10 mouse cellular contexts compared by ENCODE assay signal in the genomic region with DNA sequence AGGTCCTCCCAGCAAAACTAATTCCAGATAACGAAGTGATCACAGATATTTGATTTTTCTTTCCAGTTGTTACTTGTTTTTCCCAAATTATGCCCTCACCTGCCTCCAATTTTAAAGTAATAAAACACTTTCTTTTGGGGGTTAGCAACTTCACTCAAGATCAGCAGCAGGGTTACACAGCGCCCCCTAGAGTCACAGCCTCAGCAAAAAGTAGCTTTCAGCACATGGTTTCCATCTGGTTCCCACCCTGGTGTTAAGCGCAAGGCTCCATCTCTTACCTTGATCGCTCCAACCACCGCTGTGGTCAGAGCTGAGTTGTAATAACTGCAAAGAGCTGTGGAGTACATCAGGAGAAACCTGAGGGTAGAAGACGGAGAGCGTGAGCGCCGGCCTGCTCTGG. TPM values are rescaled to one million over a fixed set of nuclear protein-coding genes. Genes with fewer than 3 reads are reported as not detected.
DNase-seq lines count a peak whose midpoint lies in the region; TF ChIP-seq lines count a peak whose summit lies in the region.
"Had no signal": no experiment of that assay in that cellular context is flagged by ENCODE, and none has a peak within 500 bp of the region (broad histone marks: within the 10 kb centered on the region; RNA-seq: fewer than 3 reads in every experiment).

No protein-coding gene starts in this region.

- H3K4me1 ChIP-seq in MEL (ENCODE audit: control insufficient read depth in 1 of 2, insufficient read depth in 2 of 2, low read length in 2 of 2) = no peaks in the 10 kb centered on the region
- H3K4me1 ChIP-seq: heart, embryonic 13.5 days had no signal

- no peak for TF ChIP-seq POLR2A in MEL (IDR thresholded peaks at IDR 0.05; ENCODE audit: control insufficient read depth in 1 of 2, insufficient read depth in 1 of 2, low read depth in 1 of 2, low read length in 2 of 2, poor library complexity in 1 of 2)

- TF ChIP-seq EP300 in MEL (IDR thresholded peaks at IDR 0.05; ENCODE audit: low read depth in 1 of 2, low read length in 2 of 2) = no peak

- H3K27me3 ChIP-seq in MEL (ENCODE audit: control insufficient read depth in 1 of 2, insufficient read depth in 2 of 2, low read length in 2 of 2) = no peaks in the 10 kb centered on the region
- H3K27me3 ChIP-seq: heart, embryonic 13.5 days had no signal

- TF ChIP-seq CTCF in MEL (IDR thresholded peaks at IDR 0.05 in 2 of 3, conservative IDR thresholded peaks at IDR 0.05 in 1 of 3; ENCODE audit: control insufficient read depth in 1 of 3, insufficient read depth in 1 of 3, low read depth in 2 of 3, low read length in 3 of 3, poor library complexity in 1 of 3, severe bottlenecking in 1 of 3) = peak; percentile 71 to 79 (median 73); a peak in 5 of 6 replicates

- no peaks in the 10 kb centered on the region for H3K9me3 ChIP-seq in MEL (replicated peaks; ENCODE audit: insufficient read depth, low read length)
- H3K9me3 ChIP-seq: heart, embryonic 13.5 days had no signal

- peak; percentile 58 for DNase-seq in adrenal gland, postnatal 14 days
- DNase-seq in adrenal gland, adult 8-10 months = no peak
- peak; percentile 14 for DNase-seq in layer of hippocampus, adult 11-12 months (ENCODE audit: low spot score)
- no peak for DNase-seq in layer of hippocampus, postnatal 14 days (ENCODE audit: low spot score in 2 of 2)
- DNase-seq in MEL (ENCODE audit: low read depth, low spot score) = peak; percentile 76
- peak; percentile 24 to 72 for DNase-seq in kidney, postnatal 36 days
- peak; percentile 22 to 40 for DNase-seq in thymus, postnatal 36 days
- DNase-seq in urinary bladder, postnatal 4 days (ENCODE audit: low spot score in 2 of 2) = no peak

- no peak for TF ChIP-seq RAD21 in MEL (IDR thresholded peaks at IDR 0.05; ENCODE audit: low read depth, low read length)

- H3K79me2 ChIP-seq in MEL (ENCODE audit: control insufficient read depth, insufficient read depth, low read length, poor library complexity) = no peaks in the 10 kb centered on the region

- no peak overlapping the region for H3K4me3 ChIP-seq in MEL (ENCODE audit: control insufficient read depth in 1 of 2, insufficient read depth in 1 of 2, low read depth in 2 of 2, low read length in 2 of 2)
- H3K4me3 ChIP-seq: heart, embryonic 13.5 days had no signal

- H3K36me3 ChIP-seq in MEL (ENCODE audit: control insufficient read depth in 1 of 2, insufficient read depth in 2 of 2, low read length in 2 of 2) = no peaks in the 10 kb centered on the region

- H3K27ac ChIP-seq in MEL (ENCODE audit: control insufficient read depth, low read depth, low read length) = no peak overlapping the region
- H3K27ac ChIP-seq: heart, embryonic 13.5 days had no signal

- no peak overlapping the region for H3K9ac ChIP-seq in MEL (ENCODE audit: control insufficient read depth, low read depth, low read length, poor library complexity, severe bottlenecking)
- H3K9ac ChIP-seq: heart, embryonic 13.5 days had no signal

TF ChIP-seq in MEL, 35 proteins besides CTCF, POLR2A, EP300 and RAD21:
- TF ChIP-seq MYC (IDR thresholded peaks at IDR 0.05; ENCODE audit: low read depth, low read length) = peak; percentile 75; the same call in 1 of the 2 replicates
- TF ChIP-seq ZC3H11A (IDR thresholded peaks at IDR 0.05; ENCODE audit: low read depth, low read length) = no peak
- no peak for TF ChIP-seq USF2 (IDR thresholded peaks at IDR 0.05; ENCODE audit: borderline replicate concordance in 1 of 2, insufficient read depth in 1 of 2, low read depth in 1 of 2, low read length in 2 of 2)

RNA-seq across cellular contexts. Expression of a gene that starts 10.0 kb away (rescaled TPM):
- 0.68 TPM in 1 of 2 replicates, not detected in the other for total RNA-seq in adrenal gland, postnatal 14 days (2021)
- total RNA-seq in adrenal gland, adult 8-10 months (2022) = 1 to 10 TPM; 1.8 to 2.2 (median 1.8) TPM
- total RNA-seq in layer of hippocampus, postnatal 14 days (2021) = not detected
- not detected in 2 replicates for total RNA-seq in MEL (2012; rRNA removed)
- polyA plus RNA-seq in MEL (2012; ENCODE audit: insufficient read depth in 1 of 2, insufficient read length in 2 of 2, low read depth in 1 of 2, low replicate concordance in 2 of 2, missing spikeins in 1 of 2) = not detected
- polyA plus RNA-seq: heart, embryonic 13.5 days; stomach, embryonic 16.5 days had no signal

RNA-seq across cellular contexts. Expression of a gene that starts 30.2 kb away (rescaled TPM):
- 8.6 and 9.2 TPM in 2 replicates for total RNA-seq in adrenal gland, postnatal 14 days (2021)
- total RNA-seq in adrenal gland, adult 8-10 months (2022) = 10 to 100 TPM in 3 of 4 experiments, 1 to 10 TPM in 1; 6.9 to 10.6 (median 10.3) TPM
- total RNA-seq in layer of hippocampus, postnatal 14 days (2021) = under 1 TPM; 0.74 to 0.85 TPM
- total RNA-seq in MEL (2012; rRNA removed) = 3.9 and 6.0 TPM in 2 replicates
- polyA plus RNA-seq in MEL (2012; ENCODE audit: insufficient read depth in 1 of 2, insufficient read length in 2 of 2, low read depth in 1 of 2, low replicate concordance in 2 of 2, missing spikeins in 1 of 2) = 10 to 100 TPM in 1 of 2 experiments, not detected in 1; 11.6 TPM

RNA-seq across cellular contexts. Expression of a gene that starts 54.0 kb away (rescaled TPM):
- 28.8 and 30.8 TPM in 2 replicates for total RNA-seq in adrenal gland, postnatal 14 days (2021)
- 10 to 100 TPM; 18.7 to 25.5 (median 23.4) TPM for total RNA-seq in adrenal gland, adult 8-10 months (2022)
- total RNA-seq in layer of hippocampus, postnatal 14 days (2021) = 10 to 100 TPM in 1 of 2 experiments, 1 to 10 TPM in 1; 9.7 to 10.2 TPM
- total RNA-seq in MEL (2012; rRNA removed) = 19.5 and 23.4 TPM in 2 replicates
- polyA plus RNA-seq in MEL (2012; ENCODE audit: insufficient read depth in 1 of 2, insufficient read length in 2 of 2, low read depth in 1 of 2, low replicate concordance in 2 of 2, missing spikeins in 1 of 2) = 10 to 100 TPM in 1 of 2 experiments, not detected in 1; 28.4 TPM

Comparison
In these comparisons a context has a peak if more than half of its experiments do, and no peak if none do; other contexts are left out.
1. DNase-seq: peak in adrenal gland, postnatal 14 days (single experiment), layer of hippocampus, adult 11-12 months (single experiment), MEL (single experiment), kidney, postnatal 36 days (2 of 2) and thymus, postnatal 36 days (2 of 2); none in adrenal gland, adult 8-10 months (single experiment), layer of hippocampus, postnatal 14 days (0 of 2) and urinary bladder, postnatal 4 days (0 of 2).